Mouse (Mus musculus) CH12.LX (cell line): ENCODE data around the gene Gm45717. TPM values are rescaled to one million over a fixed set of nuclear protein-coding genes. Genes with fewer than 3 reads are reported as not detected.

Experiments used
- DNase-seq: peaks from one replicate; pipeline ENCODE4 v3.0.0-alpha.2; 2013; ENCODE audit errors: extremely low read depth
- H3K27ac ChIP-seq: 2 replicates; pipeline ENCODE4 v1.5.1; 2012; ENCODE audit warnings: low read depth, mild to moderate bottlenecking, control low read depth, moderate library complexity; ENCODE audit not compliant: insufficient read depth
- H3K27me3 ChIP-seq: replicated peaks from 2 replicates; pipeline ENCODE3; 2012; ENCODE audit warnings: inconsistent platforms
- H3K36me3 ChIP-seq, 2 experiments: replicated peaks in 1 of 2; 2 replicates each; pipeline versions ENCODE3 to v1.6.1; 2012; ENCODE audit warnings: inconsistent platforms in 1 of 2, low read length in 1 of 2, mild to moderate bottlenecking in 1 of 2, mixed read lengths in 1 of 2, moderate library complexity in 1 of 2; ENCODE audit not compliant: control insufficient read depth in 1 of 2, insufficient read depth in 1 of 2
- H3K4me1 ChIP-seq, 2 experiments: 2 replicates each; pipeline ENCODE4 v1.6.1; 2012; ENCODE audit warnings: inconsistent platforms in 1 of 2, moderate library complexity in 1 of 2; ENCODE audit not compliant: insufficient read depth in 2 of 2, control insufficient read depth in 1 of 2
- H3K4me2 ChIP-seq: 2 replicates; pipeline ENCODE4 v1.6.1; 2012; ENCODE audit warnings: low read depth, mild to moderate bottlenecking, control low read depth; ENCODE audit not compliant: poor library complexity, insufficient read depth, severe bottlenecking
- H3K4me3 ChIP-seq, 3 experiments: fragments of 150-350 bp in 1 of 3; sonication (generic) in 1 of 3; replicated peaks in 1 of 3; 2 replicates each; pipeline versions ENCODE3 to v1.5.1; 2011 to 2012; ENCODE audit warnings: low read depth in 2 of 3, low read length in 2 of 3, mild to moderate bottlenecking in 2 of 3, moderate library complexity in 2 of 3, control low read depth in 1 of 3, improper control_type of control experiment in 1 of 3, inconsistent platforms in 1 of 3, mixed read lengths in 1 of 3; ENCODE audit not compliant: poor library complexity in 1 of 3
- H3K79me2 ChIP-seq: replicated peaks from 2 replicates; pipeline ENCODE4 v1.6.1; 2012; ENCODE audit warnings: mild to moderate bottlenecking, moderate library complexity; ENCODE audit not compliant: control insufficient read depth, poor library complexity, insufficient read depth, severe bottlenecking; ENCODE audit errors: extremely low read depth
- H3K9ac ChIP-seq: 2 replicates; pipeline ENCODE4 v1.6.1; 2012; ENCODE audit warnings: low read depth, mild to moderate bottlenecking, control low read depth, moderate library complexity; ENCODE audit not compliant: insufficient read depth
- H3K9me3 ChIP-seq: replicated peaks from 2 replicates; pipeline ENCODE3; 2012; ENCODE audit warnings: low read length, inconsistent platforms, mixed read lengths
- CHD1 ChIP-seq: IDR thresholded peaks from 2 replicates; pipeline ENCODE4 v1.6.1; 2012; ENCODE audit warnings: low read depth, low read length, improper control_type of control experiment, inconsistent platforms
- CHD2 ChIP-seq: IDR thresholded peaks from 2 replicates; pipeline ENCODE4 v1.6.1; 2011; ENCODE audit warnings: low read length, improper control_type of control experiment
- CTCF ChIP-seq, 2 experiments: IDR thresholded peaks in 1 of 2; conservative IDR thresholded peaks in 1 of 2; 2 replicates each; pipeline ENCODE4 v1.5.1; 2011 to 2012; ENCODE audit warnings: low read depth in 2 of 2, low read length in 2 of 2, improper control_type of control experiment in 1 of 2, inconsistent platforms in 1 of 2, mild to moderate bottlenecking in 1 of 2, moderate library complexity in 1 of 2
- E2F4 ChIP-seq: IDR thresholded peaks from 2 replicates; pipeline ENCODE4 v1.6.1; 2011; ENCODE audit warnings: low read depth, low read length, improper control_type of control experiment; ENCODE audit not compliant: insufficient replicate concordance
- ETS1 ChIP-seq: conservative IDR thresholded peaks from 2 replicates; pipeline ENCODE4 v1.6.1; 2012; ENCODE audit warnings: low read depth, mild to moderate bottlenecking, inconsistent platforms, low read length, improper control_type of control experiment, moderate library complexity
- HCFC1 ChIP-seq: IDR thresholded peaks from 2 replicates; pipeline ENCODE4 v1.6.1; 2012; ENCODE audit warnings: low read depth, mild to moderate bottlenecking, inconsistent platforms, low read length, improper control_type of control experiment
- IRF4 ChIP-seq: IDR thresholded peaks from 2 replicates; pipeline ENCODE4 v1.6.1; 2014; ENCODE audit warnings: low read depth, mild to moderate bottlenecking, inconsistent platforms, low read length, improper control_type of control experiment
- JUN ChIP-seq: IDR thresholded peaks from 2 replicates; pipeline ENCODE4 v1.6.1; 2011; ENCODE audit warnings: low read depth, mild to moderate bottlenecking, low read length, improper control_type of control experiment, moderate library complexity; ENCODE audit not compliant: insufficient read depth
- JUND ChIP-seq: conservative IDR thresholded peaks from 2 replicates; pipeline ENCODE4 v1.6.1; 2011; ENCODE audit warnings: low read depth, low read length, improper control_type of control experiment
- MAFK ChIP-seq: IDR thresholded peaks from 2 replicates; pipeline ENCODE4 v1.6.1; 2011; ENCODE audit warnings: low read length, improper control_type of control experiment; ENCODE audit not compliant: insufficient replicate concordance
- MAX ChIP-seq: IDR thresholded peaks from 2 replicates; pipeline ENCODE4 v1.6.1; 2011; ENCODE audit warnings: low read length, improper control_type of control experiment
- MAZ ChIP-seq: IDR thresholded peaks from 2 replicates; pipeline ENCODE4 v1.6.1; 2012; ENCODE audit warnings: low read depth, mild to moderate bottlenecking, inconsistent platforms, low read length, improper control_type of control experiment, moderate library complexity
- MEF2A ChIP-seq: IDR thresholded peaks from 2 replicates; pipeline ENCODE4 v1.6.1; 2014; ENCODE audit warnings: low read depth, mild to moderate bottlenecking, inconsistent platforms, low read length, improper control_type of control experiment, borderline replicate concordance
- MXI1 ChIP-seq: IDR thresholded peaks from 2 replicates; pipeline ENCODE4 v1.6.1; 2011; ENCODE audit warnings: mild to moderate bottlenecking, low read depth, low read length, improper control_type of control experiment
- NRF1 ChIP-seq: IDR thresholded peaks from 2 replicates; pipeline ENCODE4 v1.6.1; 2014; ENCODE audit warnings: low read depth, mild to moderate bottlenecking, inconsistent platforms, low read length, improper control_type of control experiment, moderate library complexity
- PAX5 ChIP-seq: IDR thresholded peaks from 2 replicates; pipeline ENCODE4 v1.6.1; 2012; ENCODE audit warnings: low read length, inconsistent platforms, mixed read lengths
- POLR2A ChIP-seq: IDR thresholded peaks from 2 replicates; pipeline ENCODE4 v1.6.1; 2011; ENCODE audit warnings: low read depth, mild to moderate bottlenecking, improper control_type of control experiment, low read length
- RAD21 ChIP-seq: IDR thresholded peaks from 2 replicates; pipeline ENCODE4 v1.6.1; 2011; ENCODE audit warnings: low read depth, mild to moderate bottlenecking, low read length, improper control_type of control experiment, moderate library complexity
- SIN3A ChIP-seq: IDR thresholded peaks from 2 replicates; pipeline ENCODE4 v1.6.1; 2012; ENCODE audit warnings: low read length, improper control_type of control experiment, inconsistent platforms
- SMC3 ChIP-seq: IDR thresholded peaks from 2 replicates; pipeline ENCODE4 v1.6.1; 2011; ENCODE audit warnings: low read depth, low read length, improper control_type of control experiment
- TCF12 ChIP-seq: IDR thresholded peaks from 2 replicates; pipeline ENCODE4 v1.6.1; 2014; ENCODE audit warnings: low read depth, mild to moderate bottlenecking, inconsistent platforms, low read length, improper control_type of control experiment
- USF1 ChIP-seq: IDR thresholded peaks from 2 replicates; pipeline ENCODE4 v1.6.1; 2014; ENCODE audit warnings: low read depth, mild to moderate bottlenecking, inconsistent platforms, low read length, improper control_type of control experiment
- USF2 ChIP-seq: conservative IDR thresholded peaks from 2 replicates; pipeline ENCODE4 v1.6.1; 2011; ENCODE audit warnings: low read depth, low read length, improper control_type of control experiment
- ZC3H11A ChIP-seq: IDR thresholded peaks from 2 replicates; pipeline ENCODE4 v1.6.1; 2012; ENCODE audit warnings: low read depth, mild to moderate bottlenecking, inconsistent platforms, low read length, improper control_type of control experiment
- ZKSCAN1 ChIP-seq: IDR thresholded peaks from 2 replicates; pipeline ENCODE4 v1.6.1; 2012; ENCODE audit warnings: low read depth, inconsistent platforms, low read length, improper control_type of control experiment, borderline replicate concordance
- ZMIZ1 ChIP-seq: IDR thresholded peaks from 2 replicates; pipeline ENCODE4 v1.6.1; 2012; ENCODE audit warnings: low read depth, mild to moderate bottlenecking, inconsistent platforms, low read length, improper control_type of control experiment
- ZNF384 ChIP-seq: IDR thresholded peaks from 2 replicates; pipeline ENCODE4 v1.6.1; 2012; ENCODE audit warnings: low read depth, low read length, improper control_type of control experiment, inconsistent platforms
- dilution Hi-C: fragments of 300-500 bp; cut with MboI; formaldehyde crosslinking; loops from 2 replicates; pipeline ENCODE4 v1.14.3; 2020; ENCODE audit warnings: low sequenced_read_pairs; ENCODE audit not compliant: extremely low pct_unique_long_range_greater_than_20kb, extremely low pct_ligation_motif_present
- in situ Hi-C: fragments of 300-500 bp; cut with MboI; formaldehyde crosslinking; loops from 3 replicates; pipeline ENCODE4 v1.14.3; 2019; ENCODE audit warnings: low sequenced_read_pairs, low pct_ligation_motif_present, low pct_unique_long_range_greater_than_20kb, mixed read lengths
- polyA plus RNA-seq: library from polyadenylated mRNA; unstranded; fragments of >175 nt; gene quantifications from 2 replicates; pipeline ENCODE4 v1.2.1, GENCODE M21; 2012; ENCODE audit warnings: low read depth; ENCODE audit not compliant: insufficient read length
- total RNA-seq, 2 experiments: library from RNA; depleted of rRNA; stranded (reverse); fragments of 300-350 nt in 1 of 2; fragments of >200 nt in 1 of 2; gene quantifications; 2 replicates each; pipeline ENCODE4 v1.2.3; 2012 to 2014

Gm45717 gene
- total and polyA plus RNA-seq, 3 experiments, result not detected

DNA sequence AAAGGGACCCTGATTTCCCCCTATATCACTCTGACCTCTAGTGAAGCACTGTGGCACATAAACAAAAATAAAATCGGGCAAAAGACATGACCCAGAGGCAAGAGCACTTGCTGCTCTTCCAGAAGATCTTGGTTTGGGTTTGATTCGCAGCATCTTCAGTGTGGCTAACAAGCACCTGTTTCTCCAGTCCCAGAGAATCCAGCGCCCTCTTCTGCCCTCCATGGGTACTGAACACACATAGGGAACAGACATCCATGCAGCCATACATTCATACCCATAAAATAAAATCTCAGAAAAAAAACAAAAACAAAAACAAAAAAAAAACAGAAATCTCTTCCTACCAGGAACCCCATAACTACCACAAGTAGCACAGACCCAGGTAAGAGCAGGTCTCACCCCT is 17.3 kb downstream of the Gm45717 start:
- dilution Hi-C loops, result no loop called here
- Histone ChIP-seq H3K9me3 (no peaks in the 10 kb centered on the region), H3K36me3 (no peaks in the 10 kb centered on the region), H3K4me3 (no peak overlapping the region), H3K27me3 (no peaks in the 10 kb centered on the region), H3K4me2 (no peak overlapping the region), H3K27ac (no peak overlapping the region), H3K79me2 (no peaks in the 10 kb centered on the region), H3K4me1 (peaks cover 22 to 42% of the 10 kb centered on the region in 2 experiments), H3K9ac (no peak overlapping the region)
- DNase-seq, result peak; percentile 44
- no peak for TF ChIP-seq MAZ
- TF ChIP-seq SMC3, result peak; percentile 36; the same call in 1 of the 2 replicates
- no peak for TF ChIP-seq MAFK
- TF ChIP-seq TCF12, result no peak
- TF ChIP-seq ZC3H11A, result no peak
- no peak for TF ChIP-seq IRF4
- no peak for TF ChIP-seq POLR2A
- TF ChIP-seq CHD1, result no peak
- no peak for TF ChIP-seq SIN3A
- TF ChIP-seq ZKSCAN1, result no peak
- TF ChIP-seq USF1, result no peak
- TF ChIP-seq JUND, result no peak
- TF ChIP-seq USF2, result no peak
- TF ChIP-seq HCFC1, result no peak
- no peak for TF ChIP-seq PAX5
- no peak for TF ChIP-seq ZMIZ1
- TF ChIP-seq JUN, result no peak
- no peak for TF ChIP-seq ETS1
- TF ChIP-seq CHD2, result no peak
- TF ChIP-seq CTCF (conservative IDR thresholded peaks at IDR 0.05 in 1 of 2, IDR thresholded peaks at IDR 0.05 in 1 of 2; ENCODE audit: low read depth in 2 of 2, low read length in 2 of 2), result peak; percentile 20 to 59; a peak in 2 of 4 replicates
- TF ChIP-seq RAD21, result peak; percentile 40
- no peak for TF ChIP-seq MAX
- TF ChIP-seq NRF1, result no peak
- no peak for TF ChIP-seq E2F4
- in situ Hi-C loops, result no loop called here

GRCm38 (mm10) chr7:140927181-140927580 is 28.6 kb downstream of the Gm45717 start:
- H3K4me3 ChIP-seq, result no peak overlapping the region
- no peak overlapping the region for H3K27ac ChIP-seq
- peaks cover 5% of the 10 kb centered on the region for H3K9me3 ChIP-seq
- DNase-seq, result no peak
- no peak overlapping the region for H3K4me2 ChIP-seq
- H3K36me3 ChIP-seq, result no peaks in the 10 kb centered on the region
- in situ Hi-C loops (no loop called here), dilution Hi-C loops (no loop called here)
- no peak overlapping the region for H3K9ac ChIP-seq
- TF ChIP-seq JUN (no peak), MAFK (no peak), MEF2A (no peak), ZNF384 (no peak), TCF12 (no peak), MXI1 (no peak)
- peaks cover 13% of the 10 kb centered on the region for H3K27me3 ChIP-seq
- no peaks in the 10 kb centered on the region for H3K79me2 ChIP-seq
- peaks cover 5 to 15% of the 10 kb centered on the region in 2 experiments; a peak in 3 of 4 replicates for H3K4me1 ChIP-seq
